Mouse (Mus musculus) embryonic fibroblast, embryonic 13.5 days (primary cell): ENCODE results near the gene Tram2. TPM values are rescaled to one million over a fixed set of nuclear protein-coding genes. Genes with fewer than 3 reads are reported as not detected.

Source experiments
- H3K27ac ChIP-seq: 2 replicates; pipeline ENCODE4 v1.5.1; 2012; ENCODE audit warnings: low read length, control low read depth, inconsistent platforms; ENCODE audit not compliant: insufficient read depth
- H3K4me1 ChIP-seq: 2 replicates; pipeline ENCODE4 v1.6.1; 2011; ENCODE audit warnings: low read length; ENCODE audit not compliant: control insufficient read depth, insufficient read depth
- H3K4me3 ChIP-seq: 2 replicates; pipeline ENCODE4 v1.5.1; 2011; ENCODE audit warnings: mild to moderate bottlenecking, control low read depth, low read length; ENCODE audit not compliant: insufficient read depth
- CTCF ChIP-seq: IDR thresholded peaks from 2 replicates; pipeline ENCODE4 v1.5.1; 2011; ENCODE audit warnings: mild to moderate bottlenecking, control low read depth, low read length, moderate library complexity, borderline replicate concordance; ENCODE audit not compliant: insufficient read depth
- POLR2A ChIP-seq: IDR thresholded peaks from 2 replicates; pipeline ENCODE4 v1.6.1; 2011; ENCODE audit warnings: low read depth, mild to moderate bottlenecking, control low read depth, low read length, moderate library complexity
- polyA plus RNA-seq: library from polyadenylated mRNA; stranded (reverse); fragments of >200 nt; gene quantifications from 2 replicates; pipeline ENCODE4 v1.2.4, GENCODE M21; 2011; ENCODE audit warnings: low read depth; ENCODE audit not compliant: missing spikeins, insufficient read length

Tram2 gene
- polyA plus RNA-seq, 1 experiment, result 57.1 TPM

DNA sequence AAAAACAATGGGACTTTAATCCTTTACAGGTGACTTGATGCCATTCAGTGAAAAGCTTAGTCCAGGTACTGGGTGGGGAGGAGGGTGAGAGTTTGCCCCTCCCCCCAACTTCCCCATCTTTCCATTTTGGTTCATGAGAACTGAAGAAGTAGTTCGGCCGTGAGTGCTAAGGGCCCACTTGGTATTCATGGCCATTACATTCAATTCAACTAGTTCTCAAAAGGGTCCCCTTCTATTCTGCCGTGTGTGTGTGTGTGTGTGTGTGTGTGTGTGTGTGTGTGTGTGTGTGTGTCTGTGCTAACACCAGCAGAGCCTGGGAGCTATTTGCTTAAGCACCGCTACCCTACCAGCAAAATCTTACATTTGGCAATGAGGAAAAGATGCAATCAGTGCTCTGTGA is 94.4 kb downstream of the Tram2 start:
- peaks cover 2% of the 10 kb centered on the region for H3K4me1 ChIP-seq
- no peak overlapping the region for H3K4me3 ChIP-seq
- no peak for TF ChIP-seq CTCF
- TF ChIP-seq POLR2A, result no peak
- no peak overlapping the region for H3K27ac ChIP-seq

DNA sequence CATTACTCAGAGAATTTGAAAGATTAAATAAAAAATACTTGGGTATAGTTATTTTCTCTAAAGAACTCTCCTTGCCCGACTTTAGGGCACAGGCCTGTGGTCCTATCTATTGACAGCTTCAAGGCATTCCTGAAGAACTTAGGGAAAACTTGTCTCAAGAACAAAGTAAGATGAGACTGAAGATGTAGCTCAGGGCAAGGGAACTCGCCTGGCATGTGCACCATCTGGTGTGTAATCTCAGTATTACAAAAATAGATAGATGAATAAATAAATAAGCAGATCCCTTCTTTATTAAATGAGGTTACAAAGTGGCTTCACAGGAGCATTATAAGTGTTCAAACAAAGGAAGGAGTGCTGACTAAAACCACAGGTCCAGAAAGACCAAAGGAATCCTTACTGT is 94.9 kb downstream of the Tram2 start:
- H3K4me3 ChIP-seq, result no peak overlapping the region
- TF ChIP-seq CTCF (no peak), POLR2A (no peak)
- H3K27ac ChIP-seq, result no peak overlapping the region
- no peaks in the 10 kb centered on the region for H3K4me1 ChIP-seq

DNA sequence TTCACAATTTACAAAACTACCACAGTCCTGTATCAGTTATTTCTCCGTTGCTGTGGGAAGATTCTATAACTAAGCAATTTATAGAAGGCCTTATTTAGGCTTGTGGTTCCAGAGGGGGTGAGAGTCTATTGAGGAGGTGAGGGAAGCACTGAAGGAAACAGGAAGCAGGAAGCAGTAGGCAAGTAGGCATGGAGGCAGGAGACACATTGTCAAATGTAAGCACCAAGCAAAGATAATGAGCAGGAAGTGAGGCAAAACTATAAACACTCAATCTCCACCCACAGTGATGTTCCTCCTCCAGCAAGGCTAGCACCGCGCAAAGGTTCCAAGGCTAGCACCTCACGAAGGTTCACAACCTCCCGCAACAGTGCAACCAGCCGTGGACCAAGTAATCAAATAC is 97.3 kb downstream of the Tram2 start:
- no peak overlapping the region for H3K4me3 ChIP-seq
- H3K27ac ChIP-seq, result no peak overlapping the region
- TF ChIP-seq CTCF (no peak), POLR2A (no peak)
- H3K4me1 ChIP-seq, result no peaks in the 10 kb centered on the region

DNA sequence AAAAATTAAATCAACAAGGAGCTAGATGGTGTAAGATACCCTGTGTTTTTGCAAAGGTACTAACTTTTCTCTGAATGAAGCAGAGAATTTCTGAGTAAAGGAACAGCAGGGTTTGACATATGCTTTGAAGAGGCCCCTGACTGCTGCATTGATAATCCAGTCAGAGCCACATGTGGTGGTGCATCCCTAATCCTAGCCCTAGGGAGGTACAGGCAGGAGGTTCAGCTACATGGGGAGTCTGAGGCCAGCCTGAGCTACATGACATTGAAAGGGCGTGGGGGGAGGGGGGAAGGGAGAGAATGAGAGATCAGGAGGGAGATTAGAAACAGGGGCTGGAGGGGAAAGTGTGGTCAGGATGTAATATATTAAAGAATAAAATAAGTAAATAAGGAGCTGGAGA is 98.5 kb downstream of the Tram2 start:
- H3K4me3 ChIP-seq, result no peak overlapping the region
- H3K4me1 ChIP-seq, result no peaks in the 10 kb centered on the region
- no peak for TF ChIP-seq CTCF
- no peak for TF ChIP-seq POLR2A
- H3K27ac ChIP-seq, result no peak overlapping the region

DNA sequence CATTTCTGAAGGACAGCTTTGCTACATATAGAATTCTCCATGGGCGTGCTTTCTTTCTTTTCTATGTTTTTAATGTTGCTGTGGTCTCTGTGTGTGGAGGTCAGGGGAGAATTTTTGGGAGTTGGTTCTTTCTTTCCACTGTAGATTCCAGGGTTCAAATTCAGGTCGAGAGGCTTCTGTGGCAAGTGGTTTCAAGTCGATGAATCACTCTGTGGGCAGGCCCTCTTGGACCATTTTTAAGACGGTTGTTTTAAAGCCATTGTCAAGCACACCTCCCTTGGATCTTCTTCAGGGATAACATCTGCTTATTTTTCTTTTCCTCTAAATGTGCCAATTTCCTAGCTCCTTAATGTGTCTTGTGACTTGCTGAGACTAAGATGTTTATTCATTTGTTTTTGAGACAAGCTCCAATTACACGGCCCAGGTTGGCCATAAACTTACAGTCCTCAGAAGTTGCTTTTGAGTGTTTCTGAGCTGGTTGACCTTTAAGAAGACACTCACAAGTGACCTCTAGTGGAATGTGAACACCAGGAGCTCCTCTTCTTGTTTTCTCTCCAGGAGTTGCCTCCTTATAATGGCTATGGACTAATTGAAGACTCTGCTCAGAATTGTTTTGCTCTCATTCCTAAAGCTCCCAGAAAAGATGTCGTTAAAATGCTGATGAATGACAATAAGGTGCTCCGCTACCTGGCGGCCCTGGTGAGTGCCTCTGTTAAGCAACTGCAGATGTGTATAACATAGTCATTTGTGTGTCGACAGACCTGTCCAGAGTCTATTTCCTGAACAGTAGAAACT is 104.5 kb downstream of the Tram2 start:
- H3K4me3 ChIP-seq, result no peak overlapping the region
- H3K27ac ChIP-seq, result no peak overlapping the region
- H3K4me1 ChIP-seq, result no peaks in the 10 kb centered on the region
- TF ChIP-seq POLR2A, result no peak
- TF ChIP-seq CTCF, result no peak

DNA sequence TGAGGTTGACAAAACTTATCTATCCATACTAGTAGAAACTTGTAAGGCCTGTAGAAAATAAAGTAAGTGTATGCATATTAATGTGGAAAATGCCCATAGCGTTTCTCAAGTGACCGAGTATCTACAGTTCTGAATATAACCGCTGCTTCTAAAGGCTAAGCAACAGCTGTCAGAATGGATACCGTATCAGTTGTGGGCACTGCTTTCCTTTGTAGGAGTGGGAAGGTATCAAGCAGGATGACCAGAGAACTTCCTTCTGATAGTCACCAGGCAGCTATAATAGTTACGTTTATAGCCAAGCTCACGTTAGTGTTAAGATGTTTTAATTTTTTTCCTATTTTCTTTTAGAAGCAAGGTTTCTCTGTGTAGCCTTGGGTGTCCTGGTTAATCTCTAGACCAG is 105.6 kb downstream of the Tram2 start:
- no peak for TF ChIP-seq CTCF
- no peak for TF ChIP-seq POLR2A
- no peak overlapping the region for H3K4me3 ChIP-seq

DNA sequence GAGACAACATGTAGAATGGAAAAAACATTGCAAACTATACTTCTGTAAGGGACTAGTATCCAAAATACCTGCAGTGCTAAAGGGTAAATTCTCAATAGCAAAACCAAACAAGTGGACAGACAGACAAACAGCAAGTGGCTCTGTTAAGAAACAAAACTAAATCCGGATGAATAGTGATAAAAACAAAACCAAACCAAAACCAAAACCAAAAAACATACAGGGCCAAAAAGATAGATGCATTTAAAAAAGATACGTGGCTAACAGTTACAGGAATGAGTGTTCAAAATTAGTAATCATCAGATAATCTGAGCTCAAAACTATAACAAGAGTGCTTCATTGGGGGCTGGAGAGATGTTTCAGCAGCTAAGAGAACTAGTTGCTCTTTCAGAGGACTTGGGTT is 109.4 kb downstream of the Tram2 start:
- TF ChIP-seq CTCF (no peak), POLR2A (no peak)
- Histone ChIP-seq H3K27ac (no peak overlapping the region), H3K4me3 (no peak overlapping the region), H3K4me1 (no peaks in the 10 kb centered on the region)

More for the DNA sequence above, 105.6 kb downstream of the Tram2 start:
- no peak overlapping the region for H3K27ac ChIP-seq
- no peaks in the 10 kb centered on the region for H3K4me1 ChIP-seq

DNA sequence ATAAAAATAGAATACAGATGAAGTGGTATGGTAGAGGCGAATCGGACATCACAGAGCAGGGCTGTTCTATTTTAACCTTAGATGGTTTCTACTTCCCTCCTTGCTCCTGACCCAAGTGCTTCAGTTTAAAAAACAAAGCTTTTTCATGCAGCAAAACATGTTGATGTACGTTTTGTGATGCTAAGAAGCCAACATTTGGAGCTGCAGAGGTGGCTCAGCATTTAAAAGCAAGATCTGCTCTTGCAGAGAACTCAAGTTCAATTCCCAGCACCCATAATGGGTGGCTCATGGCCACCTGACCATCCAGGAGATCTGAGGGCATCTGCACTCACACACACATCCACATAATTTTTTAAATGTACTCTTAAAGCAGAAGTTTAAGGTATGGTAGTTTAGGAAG is 124.2 kb downstream of the Tram2 start:
- TF ChIP-seq CTCF, result no peak
- TF ChIP-seq POLR2A, result no peak

DNA sequence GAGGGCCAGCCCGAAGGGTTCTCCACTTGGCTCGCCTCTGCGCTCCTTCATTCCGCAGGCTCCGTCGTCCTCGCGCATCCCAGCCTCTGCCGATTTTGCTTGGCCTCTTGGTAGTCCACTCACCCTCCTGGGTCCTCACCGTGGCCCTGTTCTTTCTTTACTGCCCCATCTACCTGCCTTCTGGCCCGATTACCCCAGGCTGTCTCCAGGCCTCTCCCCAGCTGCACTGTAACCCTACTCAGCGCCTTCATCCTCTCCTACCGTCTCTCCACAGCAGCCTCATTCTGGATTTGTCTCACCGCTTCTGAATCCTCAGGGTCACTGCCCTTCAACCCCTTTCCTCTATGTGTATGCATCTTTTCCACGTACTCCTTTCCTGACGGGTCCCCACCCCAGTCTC is 127.2 kb downstream of the Tram2 start:
- H3K4me3 ChIP-seq, result peak overlapping the region; percentile 58
- H3K4me1 ChIP-seq, result no peaks in the 10 kb centered on the region
- no peak overlapping the region for H3K27ac ChIP-seq
- TF ChIP-seq CTCF (no peak), POLR2A (no peak)

More for the DNA sequence above, 124.2 kb downstream of the Tram2 start:
- Histone ChIP-seq H3K4me1 (no peaks in the 10 kb centered on the region), H3K4me3 (no peak overlapping the region), H3K27ac (no peak overlapping the region)

DNA sequence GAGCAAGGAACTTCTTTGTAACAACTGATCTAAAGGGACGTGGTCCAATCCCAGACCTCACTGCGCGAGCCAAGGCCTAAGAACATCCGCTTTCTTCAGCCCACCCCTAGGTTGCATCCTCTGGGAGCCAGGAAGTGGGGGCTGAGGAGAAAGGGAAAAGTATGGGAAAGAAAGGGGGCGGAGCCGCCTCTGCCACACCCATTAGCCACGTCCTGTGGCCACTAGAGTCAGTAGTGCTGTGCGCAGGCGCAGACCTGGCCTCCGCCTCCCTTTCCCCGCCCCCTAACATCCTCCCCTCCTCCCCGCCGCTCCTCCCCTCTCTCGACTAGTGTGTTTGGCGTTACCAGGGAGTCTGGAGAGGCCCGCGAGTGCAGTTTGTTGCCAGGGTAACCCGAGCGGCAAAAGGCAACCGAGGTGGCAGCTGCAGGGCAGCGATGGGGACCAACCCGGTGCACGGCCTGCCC is 127.7 kb downstream of the Tram2 start, which contains the start of gene Efhc1:
TSS of gene Efhc1 (plus strand) at position 327 of the 464 bp plus-strand sequence.
- Histone ChIP-seq H3K4me3 (peak within 1 kb of the TSS; percentile 58), H3K27ac (peak within 1 kb of the TSS; percentile 3; the same call in 1 of the 2 replicates), H3K4me1 (no peaks in the 10 kb centered on the region)
- TF ChIP-seq CTCF (no peak), POLR2A (peak; percentile 65)

Other genes with a start within 250 kb of the Tram2 start
- 8.3 and 9.2 TPM in 2 replicates for gene Paqr8, start 188.6 kb downstream of the Tram2 start, polyA plus RNA-seq
- gene Efhc1, start 127.6 kb downstream of the Tram2 start, polyA plus RNA-seq, result 4.6 and 6.5 TPM in 2 replicates
- gene Tmem14a, start 139.3 kb upstream of the Tram2 start, polyA plus RNA-seq, result 8.0 and 8.6 TPM in 2 replicates
- 0.61 TPM in 1 of 2 replicates, not detected in the other for gene Gsta3, start 161.4 kb upstream of the Tram2 start, polyA plus RNA-seq